8 mouse cellular contexts compared by ENCODE assay signal in the genomic region with DNA sequence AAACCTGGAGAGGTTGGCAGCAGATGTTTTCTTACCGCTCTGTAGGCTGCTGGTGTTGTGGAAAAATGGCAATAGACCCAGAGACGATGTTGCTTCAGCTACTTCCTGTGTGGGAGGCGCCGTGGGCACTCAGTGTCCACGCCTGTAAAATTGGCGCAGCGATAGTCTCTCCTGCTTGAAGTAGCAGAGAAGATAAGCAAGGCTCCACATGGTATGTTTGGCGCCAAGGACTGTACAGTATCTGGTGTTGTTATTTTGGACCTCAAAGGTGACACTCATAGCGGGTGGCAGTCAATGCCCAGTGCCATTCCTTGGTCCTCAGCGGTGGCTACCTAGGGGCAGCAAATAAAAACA. TPM values are rescaled to one million over a fixed set of nuclear protein-coding genes. Genes with fewer than 3 reads are reported as not detected.
DNase-seq lines count a peak whose midpoint lies in the region; ATAC-seq lines count a peak whose summit lies in the region.

No protein-coding gene starts in this region.

- no peak for DNase-seq in lung, postnatal 10 days
- DNase-seq in adrenal gland, postnatal 10 days: no peak
- DNase-seq in retina, postnatal 1 day: no peak
- no peak for DNase-seq in urinary bladder, postnatal 4 days (ENCODE audit: low spot score in 2 of 2)

- H3K27me3 ChIP-seq in lung, embryonic 16.5 days (ENCODE audit: control insufficient read depth, insufficient read depth, low read depth, low read length): peaks cover 3% of the 10 kb centered on the region; the same call in 1 of the 2 replicates
- H3K27me3 ChIP-seq in forebrain, embryonic 15.5 days: no peaks in the 10 kb centered on the region
- H3K27me3 ChIP-seq in hindbrain, embryonic 15.5 days: no peaks in the 10 kb centered on the region

- H3K9me3 ChIP-seq in lung, embryonic 16.5 days (ENCODE audit: control insufficient read depth, low read length): no peaks in the 10 kb centered on the region
- H3K9me3 ChIP-seq in forebrain, embryonic 15.5 days: no peaks in the 10 kb centered on the region
- H3K9me3 ChIP-seq in hindbrain, embryonic 15.5 days: no peaks in the 10 kb centered on the region

- peak overlapping the region; percentile 42 for H3K4me2 ChIP-seq in lung, embryonic 16.5 days (ENCODE audit: low read depth, low read length)
- H3K4me2 ChIP-seq in forebrain, embryonic 15.5 days (replicated peaks): peak overlapping the region; percentile 10
- H3K4me2 ChIP-seq in hindbrain, embryonic 15.5 days: peak overlapping the region; percentile 28

- H3K27ac ChIP-seq in lung, embryonic 16.5 days (ENCODE audit: low read length): no peak overlapping the region
- peak overlapping the region; percentile 89 for H3K27ac ChIP-seq in forebrain, embryonic 15.5 days (replicated peaks)
- H3K27ac ChIP-seq in hindbrain, embryonic 15.5 days (replicated peaks): peak overlapping the region; percentile 47

- no peaks in the 10 kb centered on the region for H3K36me3 ChIP-seq in lung, embryonic 16.5 days (ENCODE audit: control insufficient read depth, insufficient read depth, low read length)
- no peaks in the 10 kb centered on the region for H3K36me3 ChIP-seq in forebrain, embryonic 15.5 days
- no peaks in the 10 kb centered on the region for H3K36me3 ChIP-seq in hindbrain, embryonic 15.5 days

- 21% methylated on average over 10 of the region's 10 CpGs for WGBS in lung, embryonic 16.5 days
- 19% methylated on average over 10 of the region's 10 CpGs for WGBS in forebrain, embryonic 15.5 days
- WGBS in hindbrain, embryonic 15.5 days: 10% methylated on average over 10 of the region's 10 CpGs

- H3K4me3 ChIP-seq in lung, embryonic 16.5 days (ENCODE audit: low read length): peak overlapping the region; percentile 18; the same call in 1 of the 2 replicates
- no peak overlapping the region for H3K4me3 ChIP-seq in forebrain, embryonic 15.5 days
- H3K4me3 ChIP-seq in hindbrain, embryonic 15.5 days: no peak overlapping the region

- no peak for ATAC-seq in lung, embryonic 16.5 days (ENCODE audit: low read depth)
- peak; percentile 0; the same call in 1 of the 2 replicates for ATAC-seq in forebrain, embryonic 15.5 days (replicated peaks)
- 0 out of 2 replicates have a peak, but pooled peaks have one; percentile 16 for ATAC-seq in hindbrain, embryonic 15.5 days (ENCODE audit: low FRiP score, low read depth)
- ATAC-seq in megakaryocyte-erythroid progenitor cell, adult 5-6 weeks (replicated peaks; ENCODE audit: low FRiP score, low TSS enrichment, poor library complexity, severe bottlenecking): peak; percentile 65

- H3K9ac ChIP-seq in lung, embryonic 16.5 days (ENCODE audit: low read length): 0 out of 2 replicates have a peak overlapping the region, but pooled peaks have one; percentile 11
- H3K9ac ChIP-seq in forebrain, embryonic 15.5 days (replicated peaks): no peak overlapping the region
- H3K9ac ChIP-seq in hindbrain, embryonic 15.5 days: no peak overlapping the region

- peaks cover 45% of the 10 kb centered on the region for H3K4me1 ChIP-seq in lung, embryonic 16.5 days (replicated peaks; ENCODE audit: control insufficient read depth, insufficient read depth, low read length)
- peaks cover 78% of the 10 kb centered on the region for H3K4me1 ChIP-seq in forebrain, embryonic 15.5 days
- peaks cover 60% of the 10 kb centered on the region for H3K4me1 ChIP-seq in hindbrain, embryonic 15.5 days (replicated peaks)

RNA-seq across cellular contexts. Expression of gene Aldh1b1, which starts 34.7 kb away (rescaled TPM):
- polyA plus RNA-seq in lung, embryonic 16.5 days (2015; fragmentation: Nextera tagmentation; extraction: Ambion mirVana): 9.4 and 10.3 TPM in 2 replicates
- 25.7 and 27.4 TPM in 2 replicates for polyA plus RNA-seq in forebrain, embryonic 15.5 days (2015; fragmentation: Nextera tagmentation; extraction: Ambion mirVana)
- polyA plus RNA-seq in hindbrain, embryonic 15.5 days (2015; fragmentation: Nextera tagmentation; extraction: Ambion mirVana): 17.9 and 19.9 TPM in 2 replicates
- total RNA-seq in megakaryocyte-erythroid progenitor cell, adult 5-6 weeks (2014; fragmentation: Nextera tagmentation): not detected in 2 replicates
- total RNA-seq in megakaryocyte-erythroid progenitor cell, adult 5-6 weeks (2017): 0.75 and 3.8 TPM in 2 replicates
- total RNA-seq in adrenal gland, postnatal 10 days (2021): 10 to 100 TPM; 22.1 to 28.1 TPM
